Mouse (Mus musculus): ENCODE measurements around the gene Osbpl6. TPM values are rescaled to one million over a fixed set of nuclear protein-coding genes. Genes with fewer than 3 reads are reported as not detected.

Osbpl6 gene
- total RNA-seq, 2 experiments from 2014 or later, result 4.5 to 4.9 TPM

GRCm38 (mm10) chr2:76548836-76549235, 142.5 kb downstream of the Osbpl6 start:
- intact Hi-C loops (cut with DNase I), result no loop called here
- no peak for DNase-seq

- intact Hi-C loops (cut with DNase I), result no loop called here
- no peak for DNase-seq
These were observed 143.0 kb downstream of the Osbpl6 start for GRCm38 (mm10) chr2:76549316-76549715.

GRCm38 (mm10) chr2:76555852-76556558, 149.7 kb downstream of the Osbpl6 start:
- DNase-seq, result no peak
- intact Hi-C loops (cut with DNase I), result no loop called here

GRCm38 (mm10) chr2:76560146-76560545, 153.8 kb downstream of the Osbpl6 start:
- DNase-seq, result no peak
- intact Hi-C loops (cut with DNase I), result no loop called here

- intact Hi-C loops (cut with DNase I), result no loop called here
- no peak for DNase-seq
These were observed 157.6 kb downstream of the Osbpl6 start for GRCm38 (mm10) chr2:76563862-76564261.

GRCm38 (mm10) chr2:76566933-76567551, 160.7 kb downstream of the Osbpl6 start:
- intact Hi-C loops (cut with DNase I), result no loop called here
- no peak for DNase-seq

GRCm38 (mm10) chr2:76571543-76571942, 165.2 kb downstream of the Osbpl6 start:
- intact Hi-C loops (cut with DNase I), result no loop called here
- DNase-seq, result no peak

GRCm38 (mm10) chr2:76578911-76579310, 172.6 kb downstream of the Osbpl6 start:
- no peak for DNase-seq
- intact Hi-C loops (cut with DNase I), result no loop called here

GRCm38 (mm10) chr2:76585090-76585489, 178.8 kb downstream of the Osbpl6 start:
- intact Hi-C loops (cut with DNase I), result no loop called here
- no peak for DNase-seq

GRCm38 (mm10) chr2:76586906-76587305, 180.6 kb downstream of the Osbpl6 start:
- intact Hi-C loops (cut with DNase I), result no loop called here
- DNase-seq, result no peak

- intact Hi-C loops (cut with DNase I), result no loop called here
- DNase-seq, result no peak
These were observed 183.9 kb downstream of the Osbpl6 start for GRCm38 (mm10) chr2:76590221-76590620.

GRCm38 (mm10) chr2:76592401-76592924, 186.2 kb downstream of the Osbpl6 start:
- DNase-seq, result no peak
- intact Hi-C loops (cut with DNase I), result no loop called here

GRCm38 (mm10) chr2:76597521-76597920, 191.2 kb downstream of the Osbpl6 start:
- no peak for DNase-seq
- intact Hi-C loops (cut with DNase I), result no loop called here

GRCm38 (mm10) chr2:76599214-76599613, 192.9 kb downstream of the Osbpl6 start:
- intact Hi-C loops (cut with DNase I), result no loop called here

GRCm38 (mm10) chr2:76602256-76602655, 195.9 kb downstream of the Osbpl6 start:
- intact Hi-C loops (cut with DNase I), result no loop called here
- no peak for DNase-seq

More at GRCm38 (mm10) chr2:76599214-76599613, 192.9 kb downstream of the Osbpl6 start:
- no peak for DNase-seq

- no peak for DNase-seq
- intact Hi-C loops (cut with DNase I), result no loop called here
These were observed 200.4 kb downstream of the Osbpl6 start for GRCm38 (mm10) chr2:76606704-76607103.

GRCm38 (mm10) chr2:76610326-76611104, 204.2 kb downstream of the Osbpl6 start:
- peak in 1 of 2 experiments; percentile 4 for DNase-seq
- intact Hi-C loops (cut with DNase I), result no loop called here

- intact Hi-C loops (cut with DNase I), result no loop called here
- DNase-seq, result no peak
These were observed 205.7 kb downstream of the Osbpl6 start for GRCm38 (mm10) chr2:76611996-76612395.

- intact Hi-C loops (cut with DNase I), result loop anchor here (1.0 kb wide), 1 partner anchor 251 kb away; no protein-coding TSS in a partner anchor
- DNase-seq, result peak; percentile 35 to 60
These were observed 211.8 kb downstream of the Osbpl6 start for GRCm38 (mm10) chr2:76618078-76618477.

- intact Hi-C loops (cut with DNase I), result no loop called here
- no peak for DNase-seq
These were observed 213.9 kb downstream of the Osbpl6 start for GRCm38 (mm10) chr2:76620188-76620587.

GRCm38 (mm10) chr2:76621724-76622123, 215.4 kb downstream of the Osbpl6 start:
- intact Hi-C loops (cut with DNase I), result no loop called here
- no peak for DNase-seq

Data from heart, postnatal 10 days (tissue).